Mouse (Mus musculus): ENCODE measurements around the gene Slc48a1. TPM values are rescaled to one million over a fixed set of nuclear protein-coding genes. Genes with fewer than 3 reads are reported as not detected.

The Slc48a1 gene
- total and polyA plus RNA-seq, 3 experiments = 116 to 299 TPM; not detected in 1

DNA sequence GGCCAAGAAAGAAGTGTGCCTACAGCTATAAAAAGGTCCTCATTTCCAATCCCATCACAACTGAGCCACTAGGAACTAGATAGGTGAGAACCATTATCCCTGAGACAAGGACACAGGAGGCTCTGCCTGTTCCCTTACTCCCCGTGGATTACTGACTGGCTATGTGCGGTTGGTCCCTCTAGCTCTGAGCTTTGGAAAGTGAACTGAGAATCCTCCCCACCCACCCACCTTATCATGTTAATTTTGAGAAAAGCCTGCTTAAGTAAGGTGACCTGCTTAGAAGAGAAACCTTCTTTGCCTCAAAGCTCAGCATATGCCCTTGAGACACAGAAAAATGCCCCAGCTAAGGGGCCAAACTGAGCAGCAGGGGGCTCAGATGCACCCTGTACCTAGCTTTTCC is 51.1 kb downstream of the Slc48a1 start:
- H3K79me2 ChIP-seq (ENCODE audit: control insufficient read depth, insufficient read depth, low read length, poor library complexity) = peaks cover 93% of the 10 kb centered on the region
- peak overlapping the region; percentile 5; the same call in 1 of the 2 replicates for H3K9ac ChIP-seq (ENCODE audit: control insufficient read depth, low read depth, low read length, poor library complexity, severe bottlenecking)
- H3K4me1 ChIP-seq (ENCODE audit: control insufficient read depth in 1 of 2, insufficient read depth in 2 of 2, low read length in 2 of 2) = peaks cover 53 to 75% of the 10 kb centered on the region in 2 experiments
- no peaks in the 10 kb centered on the region for H3K9me3 ChIP-seq (replicated peaks; ENCODE audit: insufficient read depth, low read length)
- peak overlapping the region; percentile 5; the same call in 1 of the 2 replicates for H3K27ac ChIP-seq (ENCODE audit: control insufficient read depth, low read depth, low read length)
- no peaks in the 10 kb centered on the region for H3K27me3 ChIP-seq (ENCODE audit: control insufficient read depth in 1 of 2, insufficient read depth in 2 of 2, low read length in 2 of 2)
- H3K36me3 ChIP-seq (ENCODE audit: control insufficient read depth in 1 of 2, insufficient read depth in 2 of 2, low read length in 2 of 2) = peaks cover 31 to 75% of the 10 kb centered on the region in 2 experiments
- TF ChIP-seq POLR2AphosphoS5 (IDR thresholded peaks at IDR 0.05; ENCODE audit: borderline replicate concordance, low read depth, low read length) = no peak
- no peak for TF ChIP-seq RCOR1 (IDR thresholded peaks at IDR 0.05; ENCODE audit: low read depth, low read length)
- no peak for TF ChIP-seq ZNF384 (IDR thresholded peaks at IDR 0.05; ENCODE audit: low read depth, low read length)
- no peak for TF ChIP-seq RAD21 (IDR thresholded peaks at IDR 0.05; ENCODE audit: low read depth, low read length)
- no peak for TF ChIP-seq EP300 (IDR thresholded peaks at IDR 0.05; ENCODE audit: low read depth in 1 of 2, low read length in 2 of 2)
- TF ChIP-seq GATA1 (IDR thresholded peaks at IDR 0.05; ENCODE audit: low read depth, low read length) = no peak
- TF ChIP-seq ETS1 (IDR thresholded peaks at IDR 0.05; ENCODE audit: low read depth, low read length) = no peak
- no peak for TF ChIP-seq USF2 (IDR thresholded peaks at IDR 0.05; ENCODE audit: borderline replicate concordance in 1 of 2, insufficient read depth in 1 of 2, low read depth in 1 of 2, low read length in 2 of 2)
- no peak for TF ChIP-seq TBP (IDR thresholded peaks at IDR 0.05; ENCODE audit: low read depth, low read length)
- H3K4me3 ChIP-seq (ENCODE audit: control insufficient read depth in 1 of 2, insufficient read depth in 1 of 2, low read depth in 2 of 2, low read length in 2 of 2) = 0 out of 4 replicates have a peak overlapping the region, but pooled peaks of 1 of the 2 experiments have one; percentile 6
- DNase-seq (ENCODE audit: low read depth, low spot score) = no peak

DNA sequence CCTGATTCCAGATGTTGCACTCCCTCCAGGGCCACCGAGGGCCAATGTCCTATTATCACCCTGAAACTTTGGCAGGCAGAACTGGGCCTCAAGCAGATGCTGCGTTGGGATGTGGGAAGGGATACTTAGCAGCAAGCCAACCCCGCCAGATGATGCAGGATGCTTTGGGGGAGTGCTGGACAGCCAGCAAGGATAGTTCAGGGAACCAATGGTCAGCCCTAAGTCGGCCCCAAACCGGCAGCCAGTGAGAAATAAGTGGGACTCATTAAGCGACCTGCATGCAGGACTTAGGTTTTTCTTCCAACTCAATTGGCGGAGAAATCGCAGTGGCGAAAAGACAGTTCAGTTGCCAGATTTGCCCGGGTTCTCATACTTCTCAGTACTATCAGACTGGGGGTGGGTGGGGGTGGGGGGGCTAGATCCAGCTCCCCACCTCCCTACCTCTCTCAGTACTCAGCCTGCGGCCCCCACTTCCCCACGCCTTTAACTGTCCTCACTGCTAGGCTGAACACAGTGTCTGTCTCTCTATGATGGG is 52.0 kb downstream of the Slc48a1 start:
- Histone ChIP-seq H3K4me3 (ENCODE audit: control insufficient read depth in 1 of 2, insufficient read depth in 1 of 2, low read depth in 2 of 2, low read length in 2 of 2) (peak overlapping the region; percentile 56 to 79), H3K4me1 (ENCODE audit: control insufficient read depth in 1 of 2, insufficient read depth in 2 of 2, low read length in 2 of 2) (peaks cover 49 to 73% of the 10 kb centered on the region in 2 experiments), H3K36me3 (ENCODE audit: control insufficient read depth in 1 of 2, insufficient read depth in 2 of 2, low read length in 2 of 2) (peaks cover 32 to 69% of the 10 kb centered on the region in 2 experiments), H3K9me3 (replicated peaks; ENCODE audit: insufficient read depth, low read length) (no peaks in the 10 kb centered on the region), H3K79me2 (ENCODE audit: control insufficient read depth, insufficient read depth, low read length, poor library complexity) (peaks cover 94% of the 10 kb centered on the region), H3K27ac (ENCODE audit: control insufficient read depth, low read depth, low read length) (peak overlapping the region; percentile 14), H3K9ac (ENCODE audit: control insufficient read depth, low read depth, low read length, poor library complexity, severe bottlenecking) (peak overlapping the region; percentile 82), H3K27me3 (ENCODE audit: control insufficient read depth in 1 of 2, insufficient read depth in 2 of 2, low read length in 2 of 2) (no peaks in the 10 kb centered on the region)
- no peak for DNase-seq (ENCODE audit: low read depth, low spot score)
- 0 out of 2 replicates have a peak, but pooled peaks have one; percentile 9 for TF ChIP-seq TCF12 (IDR thresholded peaks at IDR 0.05; ENCODE audit: low read depth, low read length)
- peak; percentile 68; the same call in 1 of the 2 replicates for TF ChIP-seq SIN3A (IDR thresholded peaks at IDR 0.05; ENCODE audit: low read length)
- peak in 1 of 2 experiments; percentile 11; a peak in 1 of 4 replicates for TF ChIP-seq POLR2A (IDR thresholded peaks at IDR 0.05; ENCODE audit: control insufficient read depth in 1 of 2, insufficient read depth in 1 of 2, low read depth in 1 of 2, low read length in 2 of 2, poor library complexity in 1 of 2)
- TF ChIP-seq MXI1 (IDR thresholded peaks at IDR 0.05; ENCODE audit: low read depth, low read length) = peak; percentile 53; the same call in 1 of the 2 replicates
- TF ChIP-seq RCOR1 (IDR thresholded peaks at IDR 0.05; ENCODE audit: low read depth, low read length) = peak; percentile 22; the same call in 1 of the 2 replicates
- no peak for TF ChIP-seq MEF2A (IDR thresholded peaks at IDR 0.05; ENCODE audit: extremely low read depth, insufficient replicate concordance, low read depth, low read length, poor library complexity, severe bottlenecking)
- TF ChIP-seq GATA1 (IDR thresholded peaks at IDR 0.05; ENCODE audit: low read depth, low read length) = no peak
- no peak for TF ChIP-seq BHLHE40 (IDR thresholded peaks at IDR 0.05; ENCODE audit: borderline replicate concordance, low read depth, low read length)
- TF ChIP-seq SMC3 (IDR thresholded peaks at IDR 0.05; ENCODE audit: low read depth, low read length) = no peak
- peak; percentile 70; the same call in 1 of the 2 replicates for TF ChIP-seq MAZ (IDR thresholded peaks at IDR 0.05; ENCODE audit: low read depth, low read length)
- no peak for TF ChIP-seq HCFC1 (IDR thresholded peaks at IDR 0.05; ENCODE audit: low read depth, low read length)
- 0 out of 2 replicates have a peak, but pooled peaks have one; percentile 2 for TF ChIP-seq ZC3H11A (IDR thresholded peaks at IDR 0.05; ENCODE audit: low read depth, low read length)
- no peak for TF ChIP-seq MAFK (IDR thresholded peaks at IDR 0.05; ENCODE audit: borderline replicate concordance, low read depth, low read length)

All from MEL (cell line).